Mouse (Mus musculus): Measurements from ENCODE around the gene Dyrk1b. TPM values are rescaled to one million over a fixed set of nuclear protein-coding genes. Genes with fewer than 3 reads are reported as not detected.

The Dyrk1b gene
- polyA plus RNA-seq, 1 experiment from 2014 or later: 13.2 TPM

DNA sequence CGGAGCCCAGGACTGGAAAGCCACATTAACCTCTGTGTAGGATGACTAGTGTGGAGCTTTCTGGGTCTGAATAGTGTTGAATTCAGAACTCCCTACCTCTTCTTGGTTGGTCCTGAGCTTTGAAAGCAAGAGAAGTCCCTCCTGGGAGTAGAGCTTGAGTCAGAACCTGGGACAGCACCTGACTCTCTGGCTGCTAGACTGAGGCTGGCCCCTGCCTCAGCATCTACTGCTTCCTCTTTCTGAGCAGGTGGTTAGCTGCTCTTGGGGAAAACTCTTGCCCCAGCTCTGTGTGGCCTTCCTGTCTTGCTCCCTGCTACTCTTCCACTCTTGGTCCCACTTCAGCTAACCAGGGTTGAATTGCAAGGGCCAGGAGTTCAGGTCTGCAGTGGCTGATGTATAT lies 12.6 kb downstream of the Dyrk1b start:
- DNase-seq (no peak), ATAC-seq (ENCODE audit: insufficient read depth) (no peak)
- TF ChIP-seq CTCF (IDR thresholded peaks at IDR 0.05; ENCODE audit: low read depth): no peak
- no peak overlapping the region for H3K4me3 ChIP-seq (ENCODE audit: low read depth, low read length)
- H3K27me3 ChIP-seq (ENCODE audit: insufficient read depth, low read length): no peaks in the 10 kb centered on the region
- H3K9me3 ChIP-seq (ENCODE audit: low read depth, low read length): no peaks in the 10 kb centered on the region
- peaks cover 81% of the 10 kb centered on the region for H3K36me3 ChIP-seq (ENCODE audit: insufficient read depth)
- H3K27ac ChIP-seq (ENCODE audit: low read depth): no peak overlapping the region
- no peaks in the 10 kb centered on the region for H3K4me1 ChIP-seq (ENCODE audit: insufficient read depth)
- no peak overlapping the region for H3K4me2 ChIP-seq
- no peak overlapping the region for H3K9ac ChIP-seq
- 90% methylated on average over 1 of the region's 1 CpGs for WGBS

- TF ChIP-seq CTCF (IDR thresholded peaks at IDR 0.05; ENCODE audit: low read depth): no peak
- H3K27me3 ChIP-seq (ENCODE audit: insufficient read depth, low read length): no peaks in the 10 kb centered on the region
- ATAC-seq (ENCODE audit: insufficient read depth) (no peak), DNase-seq (no peak)
- 87% methylated on average over 5 of the region's 5 CpGs for WGBS
- no peak overlapping the region for H3K4me2 ChIP-seq
- H3K27ac ChIP-seq (ENCODE audit: low read depth): no peak overlapping the region
- peaks cover 51% of the 10 kb centered on the region for H3K36me3 ChIP-seq (ENCODE audit: insufficient read depth)
- H3K4me3 ChIP-seq (ENCODE audit: low read depth, low read length): no peak overlapping the region
- no peak overlapping the region for H3K9ac ChIP-seq
- H3K9me3 ChIP-seq (ENCODE audit: low read depth, low read length): no peaks in the 10 kb centered on the region
- no peaks in the 10 kb centered on the region for H3K4me1 ChIP-seq (ENCODE audit: insufficient read depth)
These were observed 16.3 kb downstream of the Dyrk1b start for GRCm38 (mm10) chr7:28195414-28196098.

DNA sequence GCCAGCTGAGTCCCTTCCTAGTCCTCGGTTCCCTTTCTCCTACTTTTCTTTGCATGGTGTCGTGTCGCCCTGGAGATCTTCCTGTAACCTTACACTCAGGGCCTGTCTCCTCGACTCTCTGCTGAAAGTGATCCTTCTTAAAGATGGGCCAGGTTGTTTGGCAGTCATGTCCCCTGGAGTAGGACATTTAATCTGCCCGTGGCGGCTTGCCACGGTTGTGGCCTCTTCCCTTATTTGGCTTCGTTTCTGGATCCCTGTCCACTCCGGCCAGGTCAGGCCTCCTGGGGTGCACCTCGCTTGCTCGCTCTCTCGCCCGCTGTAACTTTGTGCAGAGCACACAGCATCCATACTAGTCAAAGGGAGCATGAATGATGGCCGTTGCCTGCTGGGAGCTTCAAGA lies 17.3 kb downstream of the Dyrk1b start:
- Histone ChIP-seq H3K9me3 (ENCODE audit: low read depth, low read length) (no peaks in the 10 kb centered on the region), H3K4me1 (ENCODE audit: insufficient read depth) (no peaks in the 10 kb centered on the region), H3K9ac (no peak overlapping the region), H3K4me3 (ENCODE audit: low read depth, low read length) (no peak overlapping the region), H3K27ac (ENCODE audit: low read depth) (no peak overlapping the region), H3K27me3 (ENCODE audit: insufficient read depth, low read length) (no peaks in the 10 kb centered on the region), H3K36me3 (ENCODE audit: insufficient read depth) (peaks cover 43% of the 10 kb centered on the region), H3K4me2 (no peak overlapping the region)
- DNase-seq (no peak), ATAC-seq (ENCODE audit: insufficient read depth) (no peak)
- WGBS: 71% methylated on average over 14 of the region's 14 CpGs
- no peak for TF ChIP-seq CTCF (IDR thresholded peaks at IDR 0.05; ENCODE audit: low read depth)

DNA sequence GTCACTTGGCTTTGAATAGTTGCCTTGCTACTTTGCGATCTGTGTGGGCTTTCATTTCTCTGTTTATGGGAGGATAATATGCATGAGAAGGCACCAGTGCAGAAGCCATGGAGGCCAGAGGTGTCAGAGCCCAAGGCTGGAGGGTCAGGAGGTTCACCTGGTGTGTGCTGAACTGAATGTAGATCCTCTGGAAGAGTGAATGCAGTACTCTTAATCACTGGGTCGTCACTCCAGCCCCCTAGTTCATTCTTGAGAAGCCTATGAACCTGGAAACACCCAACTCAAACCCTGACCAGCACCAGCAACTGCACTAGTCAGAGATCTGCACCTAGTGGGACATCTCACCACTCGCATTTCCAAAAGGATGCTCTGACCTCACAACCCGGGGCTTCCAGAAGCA lies 19.8 kb downstream of the Dyrk1b start:
- Histone ChIP-seq H3K4me2 (no peak overlapping the region), H3K9ac (no peak overlapping the region), H3K4me1 (ENCODE audit: insufficient read depth) (no peaks in the 10 kb centered on the region), H3K36me3 (ENCODE audit: insufficient read depth) (peaks cover 26% of the 10 kb centered on the region), H3K4me3 (ENCODE audit: low read depth, low read length) (no peak overlapping the region), H3K9me3 (ENCODE audit: low read depth, low read length) (no peaks in the 10 kb centered on the region), H3K27ac (ENCODE audit: low read depth) (no peak overlapping the region), H3K27me3 (ENCODE audit: insufficient read depth, low read length) (no peaks in the 10 kb centered on the region)
- no peak for TF ChIP-seq CTCF (IDR thresholded peaks at IDR 0.05; ENCODE audit: low read depth)
- WGBS: 62% methylated on average over 4 of the region's 4 CpGs
- DNase-seq (no peak), ATAC-seq (ENCODE audit: insufficient read depth) (no peak)

GRCm38 (mm10) chr7:28203207-28204108 lies 24.2 kb downstream of the Dyrk1b start:
- Histone ChIP-seq H3K36me3 (ENCODE audit: insufficient read depth) (no peaks in the 10 kb centered on the region), H3K27me3 (ENCODE audit: insufficient read depth, low read length) (no peaks in the 10 kb centered on the region), H3K9ac (no peak overlapping the region), H3K4me1 (ENCODE audit: insufficient read depth) (no peaks in the 10 kb centered on the region), H3K27ac (ENCODE audit: low read depth) (no peak overlapping the region), H3K9me3 (ENCODE audit: low read depth, low read length) (no peaks in the 10 kb centered on the region), H3K4me2 (no peak overlapping the region), H3K4me3 (ENCODE audit: low read depth, low read length) (no peak overlapping the region)
- no peak for TF ChIP-seq CTCF (IDR thresholded peaks at IDR 0.05; ENCODE audit: low read depth)
- no peak for DNase-seq
- ATAC-seq (ENCODE audit: insufficient read depth): no peak
- 48% methylated on average over 19 of the region's 19 CpGs for WGBS

DNA sequence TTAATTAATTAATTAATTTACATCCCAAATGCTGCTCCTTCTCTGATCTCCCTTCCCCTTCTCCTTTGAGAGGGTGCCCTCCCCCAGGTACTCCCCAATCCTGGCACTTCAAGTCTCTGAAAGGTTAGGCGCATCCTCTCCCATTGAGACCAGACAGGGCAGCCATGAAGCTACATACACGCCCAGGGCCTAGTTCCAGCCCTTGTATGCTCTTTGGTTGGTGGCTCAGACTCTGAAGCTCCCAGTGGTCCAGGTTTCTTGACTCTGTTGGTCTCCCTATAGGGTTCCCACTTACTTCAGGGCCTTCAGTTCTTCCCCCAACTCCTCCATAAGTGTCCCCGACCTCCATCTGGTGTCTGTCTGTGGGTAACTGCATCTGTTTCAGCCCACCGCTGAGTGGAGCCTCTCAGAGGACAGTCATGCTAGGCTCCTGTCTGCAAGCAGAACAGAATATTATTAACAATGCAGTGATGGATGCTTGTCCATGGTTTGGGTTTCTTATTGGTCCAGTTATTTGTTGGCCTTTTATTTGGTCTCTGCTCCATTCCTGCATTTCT lies 26.9 kb downstream of the Dyrk1b start:
- Histone ChIP-seq H3K4me1 (ENCODE audit: insufficient read depth) (no peaks in the 10 kb centered on the region), H3K4me2 (no peak overlapping the region), H3K9ac (no peak overlapping the region), H3K4me3 (ENCODE audit: low read depth, low read length) (no peak overlapping the region), H3K27ac (ENCODE audit: low read depth) (no peak overlapping the region), H3K9me3 (ENCODE audit: low read depth, low read length) (no peaks in the 10 kb centered on the region), H3K36me3 (ENCODE audit: insufficient read depth) (no peaks in the 10 kb centered on the region), H3K27me3 (ENCODE audit: insufficient read depth, low read length) (no peaks in the 10 kb centered on the region)
- DNase-seq (no peak), ATAC-seq (ENCODE audit: insufficient read depth) (no peak)
- no peak for TF ChIP-seq CTCF (IDR thresholded peaks at IDR 0.05; ENCODE audit: low read depth)
- WGBS: 68% methylated on average over 4 of the region's 4 CpGs
